Mouse (Mus musculus): ENCODE measurements around the gene Stam2. TPM values are rescaled to one million over a fixed set of nuclear protein-coding genes. Genes with fewer than 3 reads are reported as not detected.

The Stam2 gene
- polyA plus RNA-seq, 1 experiment from 2014 or later, result 34.0 TPM

DNA sequence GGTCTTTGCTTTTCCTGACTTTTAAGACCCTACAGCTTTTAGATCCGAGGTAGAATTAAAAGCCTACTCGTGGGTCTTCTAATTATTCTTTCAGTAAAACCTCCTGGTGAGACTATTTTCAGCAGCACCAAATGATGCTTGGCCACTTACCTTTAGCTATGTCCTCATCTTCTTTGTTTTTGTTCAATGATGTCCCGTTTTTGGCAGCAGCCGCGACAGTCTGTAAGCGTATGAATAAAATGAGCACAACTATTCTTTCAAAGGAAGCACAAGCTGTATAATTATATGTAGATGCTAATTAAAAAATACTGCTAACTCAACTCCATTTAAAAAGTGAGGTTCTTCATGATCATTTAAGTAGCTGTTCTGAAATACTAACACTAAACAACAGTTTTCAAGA is 26.5 kb downstream of the Stam2 start:
- WGBS, result 89% methylated on average over 6 of the region's 6 CpGs
- H3K36me3 ChIP-seq (replicated peaks), result peaks cover 29% of the 10 kb centered on the region
- DNase-seq (ENCODE audit: extremely low spot score, low spot score), result no peak
- peaks cover 11% of the 10 kb centered on the region for H3K4me1 ChIP-seq
- no peaks in the 10 kb centered on the region for H3K27me3 ChIP-seq (ENCODE audit: poor library complexity, severe bottlenecking)
- no peaks in the 10 kb centered on the region for H3K9me3 ChIP-seq
- no peak overlapping the region for H3K27ac ChIP-seq
- no peak overlapping the region for H3K4me3 ChIP-seq

- WGBS, result 95% methylated on average over 4 of the region's 4 CpGs
- Histone ChIP-seq H3K27me3 (ENCODE audit: poor library complexity, severe bottlenecking) (no peaks in the 10 kb centered on the region), H3K36me3 (replicated peaks) (peaks cover 42% of the 10 kb centered on the region), H3K4me3 (no peak overlapping the region), H3K9me3 (no peaks in the 10 kb centered on the region), H3K4me1 (no peaks in the 10 kb centered on the region), H3K27ac (no peak overlapping the region)
- DNase-seq (ENCODE audit: extremely low spot score, low spot score), result no peak
Observed at GRCm38 (mm10) chr2:52714111-52714510, 28.0 kb downstream of the Stam2 start.

GRCm38 (mm10) chr2:52710804-52711203 is 31.3 kb downstream of the Stam2 start:
- Histone ChIP-seq H3K4me1 (no peaks in the 10 kb centered on the region), H3K9me3 (no peaks in the 10 kb centered on the region), H3K27me3 (ENCODE audit: poor library complexity, severe bottlenecking) (no peaks in the 10 kb centered on the region), H3K27ac (no peak overlapping the region), H3K4me3 (no peak overlapping the region), H3K36me3 (replicated peaks) (peaks cover 59% of the 10 kb centered on the region)
- DNase-seq (ENCODE audit: extremely low spot score, low spot score), result no peak
- 93% methylated on average over 2 of the region's 2 CpGs for WGBS

DNA sequence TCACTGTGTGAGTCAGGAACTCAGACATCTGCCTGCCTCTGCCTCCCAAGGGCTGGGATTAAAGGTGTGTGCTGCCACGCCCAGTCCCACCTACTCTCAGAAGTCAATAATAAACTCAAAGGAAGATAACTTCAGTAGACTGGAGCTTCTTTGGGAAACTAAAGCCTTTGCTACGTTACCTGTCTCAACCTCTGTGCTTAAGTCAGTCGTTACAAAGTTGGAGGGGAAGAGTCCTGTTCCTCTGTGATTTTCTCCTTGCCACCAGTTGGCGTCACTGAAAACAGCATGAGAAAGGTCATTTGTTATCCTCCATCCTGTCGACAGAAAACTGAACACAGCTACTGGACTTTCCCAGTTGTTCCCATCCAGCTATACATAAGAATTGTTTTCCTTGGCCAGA is 32.7 kb downstream of the Stam2 start:
- no peaks in the 10 kb centered on the region for H3K27me3 ChIP-seq (ENCODE audit: poor library complexity, severe bottlenecking)
- H3K9me3 ChIP-seq, result no peaks in the 10 kb centered on the region
- no peak for DNase-seq (ENCODE audit: extremely low spot score, low spot score)
- H3K4me1 ChIP-seq, result no peaks in the 10 kb centered on the region
- WGBS, result 93% methylated on average over 5 of the region's 5 CpGs
- H3K4me3 ChIP-seq, result no peak overlapping the region
- H3K27ac ChIP-seq, result no peak overlapping the region
- H3K36me3 ChIP-seq (replicated peaks), result peaks cover 65% of the 10 kb centered on the region

DNA sequence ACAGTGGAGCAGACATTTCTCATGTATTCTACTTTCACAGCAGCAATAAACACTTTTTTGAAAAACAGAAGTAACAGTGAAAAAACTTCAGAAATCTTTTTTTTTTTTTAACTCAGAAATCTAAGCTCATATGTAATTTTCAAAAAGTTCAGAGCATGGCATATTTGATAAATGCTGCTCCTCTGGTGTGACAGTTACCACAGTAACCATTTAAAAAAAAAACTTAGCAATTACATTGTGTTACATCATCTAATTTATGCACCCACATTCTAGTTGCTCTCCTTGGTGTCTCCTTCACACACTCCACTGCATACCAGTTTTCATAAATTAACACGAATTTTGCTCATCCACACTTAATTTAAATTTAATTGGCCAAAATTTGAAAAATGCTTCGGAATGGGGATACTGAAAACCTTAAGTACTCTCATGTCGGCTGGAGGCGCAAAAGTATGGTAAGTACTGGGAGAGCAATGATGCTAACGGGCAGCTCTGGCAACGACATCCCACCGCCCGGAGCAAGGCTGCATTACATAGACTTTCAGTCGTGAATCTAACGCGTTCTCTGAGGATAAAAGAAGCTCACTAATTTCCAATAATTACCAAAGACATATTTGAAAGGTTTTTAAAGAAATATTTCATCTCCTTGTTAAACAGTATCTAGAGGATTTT is 40.6 kb downstream of the Stam2 start:
- DNase-seq (ENCODE audit: extremely low spot score, low spot score), result no peak

DNA sequence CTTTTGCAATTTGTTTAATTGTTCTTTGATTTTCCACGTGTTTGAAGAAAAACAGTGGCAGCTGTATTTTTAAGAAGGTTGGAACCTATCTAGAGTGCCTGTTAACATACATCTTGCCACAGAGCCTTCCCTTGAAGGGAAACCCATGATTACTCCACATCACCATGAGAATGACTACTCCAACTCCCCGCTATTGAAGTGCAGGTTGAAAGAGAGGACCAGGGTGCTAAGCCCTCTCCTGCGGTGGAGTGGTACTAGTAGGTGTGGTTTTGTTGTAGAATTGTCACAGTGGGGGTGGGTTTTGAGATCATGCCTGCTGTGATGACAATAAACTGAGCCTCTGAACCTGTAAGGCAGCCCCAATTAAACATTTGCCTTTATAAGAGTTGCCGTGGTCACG is 41.7 kb downstream of the Stam2 start:
- no peaks in the 10 kb centered on the region for H3K4me1 ChIP-seq
- H3K9me3 ChIP-seq, result no peaks in the 10 kb centered on the region
- H3K36me3 ChIP-seq (replicated peaks), result peaks cover 31% of the 10 kb centered on the region
- DNase-seq (ENCODE audit: extremely low spot score, low spot score), result no peak
- H3K4me3 ChIP-seq, result no peak overlapping the region
- H3K27me3 ChIP-seq (ENCODE audit: poor library complexity, severe bottlenecking), result no peaks in the 10 kb centered on the region
- H3K27ac ChIP-seq, result no peak overlapping the region
- 62% methylated on average over 5 of the region's 5 CpGs for WGBS

More for the DNA sequence above, 40.6 kb downstream of the Stam2 start:
- Histone ChIP-seq H3K36me3 (replicated peaks) (peaks cover 42% of the 10 kb centered on the region), H3K27me3 (ENCODE audit: poor library complexity, severe bottlenecking) (no peaks in the 10 kb centered on the region), H3K4me3 (no peak overlapping the region), H3K9me3 (no peaks in the 10 kb centered on the region), H3K4me1 (no peaks in the 10 kb centered on the region), H3K27ac (no peak overlapping the region)
- 90% methylated on average over 11 of the region's 11 CpGs for WGBS

- H3K36me3 ChIP-seq (replicated peaks), result peaks cover 8% of the 10 kb centered on the region
- no peaks in the 10 kb centered on the region for H3K27me3 ChIP-seq (ENCODE audit: poor library complexity, severe bottlenecking)
- H3K9me3 ChIP-seq, result no peaks in the 10 kb centered on the region
- no peak for DNase-seq (ENCODE audit: extremely low spot score, low spot score)
- no peak overlapping the region for H3K4me3 ChIP-seq
- no peaks in the 10 kb centered on the region for H3K4me1 ChIP-seq
- no peak overlapping the region for H3K27ac ChIP-seq
- 90% methylated on average over 6 of the region's 6 CpGs for WGBS
Observed at GRCm38 (mm10) chr2:52694604-52695003, 47.5 kb downstream of the Stam2 start.

DNA sequence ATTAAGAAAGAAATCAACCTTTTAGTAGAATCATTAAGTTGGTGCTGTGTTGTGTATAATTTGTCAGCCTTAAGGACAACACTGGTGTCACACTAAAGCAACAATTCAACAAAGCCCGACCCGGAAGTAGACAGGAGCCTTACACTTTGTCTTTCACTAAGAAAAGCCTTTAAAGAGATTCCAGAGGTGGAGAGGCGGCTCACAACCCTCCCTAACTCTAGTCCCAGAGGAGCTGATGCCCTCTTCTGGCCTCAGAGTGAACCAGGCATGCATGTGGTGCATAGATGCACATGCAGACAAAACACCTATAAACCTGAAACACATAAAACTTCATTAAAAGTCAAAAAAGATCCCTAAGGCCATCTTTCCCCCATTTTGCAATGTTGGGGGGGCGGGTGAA is 50.3 kb downstream of the Stam2 start:
- Histone ChIP-seq H3K36me3 (replicated peaks) (peaks cover 3% of the 10 kb centered on the region; the same call in 1 of the 2 replicates), H3K4me3 (no peak overlapping the region), H3K4me1 (no peaks in the 10 kb centered on the region), H3K27me3 (ENCODE audit: poor library complexity, severe bottlenecking) (no peaks in the 10 kb centered on the region), H3K9me3 (no peaks in the 10 kb centered on the region), H3K27ac (no peak overlapping the region)
- no peak for DNase-seq (ENCODE audit: extremely low spot score, low spot score)
- WGBS, result 71% methylated on average over 4 of the region's 4 CpGs

GRCm38 (mm10) chr2:52686601-52687000 is 55.5 kb downstream of the Stam2 start:
- H3K27me3 ChIP-seq (ENCODE audit: poor library complexity, severe bottlenecking), result no peaks in the 10 kb centered on the region
- H3K36me3 ChIP-seq (replicated peaks), result no peaks in the 10 kb centered on the region
- H3K4me1 ChIP-seq, result no peaks in the 10 kb centered on the region
- no peak for DNase-seq (ENCODE audit: extremely low spot score, low spot score)
- H3K9me3 ChIP-seq, result no peaks in the 10 kb centered on the region
- WGBS, result 84% methylated on average over 6 of the region's 6 CpGs
- no peak overlapping the region for H3K27ac ChIP-seq
- no peak overlapping the region for H3K4me3 ChIP-seq

- no peak for DNase-seq (ENCODE audit: extremely low spot score, low spot score)
- Histone ChIP-seq H3K4me3 (no peak overlapping the region), H3K27ac (no peak overlapping the region), H3K36me3 (replicated peaks) (no peaks in the 10 kb centered on the region), H3K4me1 (peaks cover 24% of the 10 kb centered on the region), H3K9me3 (no peaks in the 10 kb centered on the region), H3K27me3 (ENCODE audit: poor library complexity, severe bottlenecking) (peaks cover 62% of the 10 kb centered on the region)
- 63% methylated on average over 4 of the region's 4 CpGs for WGBS
Observed at GRCm38 (mm10) chr2:52677589-52677988, 64.5 kb downstream of the Stam2 start.

DNA sequence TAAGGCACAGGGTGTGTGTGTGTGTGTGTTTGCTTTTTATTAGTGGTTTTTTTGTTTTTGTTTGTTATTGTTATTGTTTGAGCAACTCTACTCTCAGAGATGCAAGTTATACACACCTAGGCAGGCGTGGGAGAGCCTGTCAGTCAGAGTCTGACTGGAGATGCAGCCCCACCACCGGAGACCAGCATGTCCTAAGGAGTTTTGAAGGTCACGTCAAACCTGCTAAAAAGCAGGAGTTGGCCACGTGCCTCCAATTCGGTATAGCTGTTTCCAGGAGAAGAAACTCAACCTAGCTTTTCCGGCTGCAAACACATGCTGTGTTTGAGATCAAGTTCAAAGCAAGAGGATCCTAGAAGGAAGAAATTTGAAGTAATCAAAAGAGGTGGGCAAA is 65.2 kb downstream of the Stam2 start:
- Histone ChIP-seq H3K9me3 (no peaks in the 10 kb centered on the region), H3K27ac (no peak overlapping the region), H3K4me3 (peak overlapping the region; percentile 77), H3K27me3 (ENCODE audit: poor library complexity, severe bottlenecking) (peaks cover 69% of the 10 kb centered on the region), H3K4me1 (peaks cover 24% of the 10 kb centered on the region), H3K36me3 (replicated peaks) (no peaks in the 10 kb centered on the region)
- DNase-seq (ENCODE audit: extremely low spot score, low spot score), result no peak
- 13% methylated on average over 6 of the region's 6 CpGs for WGBS

DNA sequence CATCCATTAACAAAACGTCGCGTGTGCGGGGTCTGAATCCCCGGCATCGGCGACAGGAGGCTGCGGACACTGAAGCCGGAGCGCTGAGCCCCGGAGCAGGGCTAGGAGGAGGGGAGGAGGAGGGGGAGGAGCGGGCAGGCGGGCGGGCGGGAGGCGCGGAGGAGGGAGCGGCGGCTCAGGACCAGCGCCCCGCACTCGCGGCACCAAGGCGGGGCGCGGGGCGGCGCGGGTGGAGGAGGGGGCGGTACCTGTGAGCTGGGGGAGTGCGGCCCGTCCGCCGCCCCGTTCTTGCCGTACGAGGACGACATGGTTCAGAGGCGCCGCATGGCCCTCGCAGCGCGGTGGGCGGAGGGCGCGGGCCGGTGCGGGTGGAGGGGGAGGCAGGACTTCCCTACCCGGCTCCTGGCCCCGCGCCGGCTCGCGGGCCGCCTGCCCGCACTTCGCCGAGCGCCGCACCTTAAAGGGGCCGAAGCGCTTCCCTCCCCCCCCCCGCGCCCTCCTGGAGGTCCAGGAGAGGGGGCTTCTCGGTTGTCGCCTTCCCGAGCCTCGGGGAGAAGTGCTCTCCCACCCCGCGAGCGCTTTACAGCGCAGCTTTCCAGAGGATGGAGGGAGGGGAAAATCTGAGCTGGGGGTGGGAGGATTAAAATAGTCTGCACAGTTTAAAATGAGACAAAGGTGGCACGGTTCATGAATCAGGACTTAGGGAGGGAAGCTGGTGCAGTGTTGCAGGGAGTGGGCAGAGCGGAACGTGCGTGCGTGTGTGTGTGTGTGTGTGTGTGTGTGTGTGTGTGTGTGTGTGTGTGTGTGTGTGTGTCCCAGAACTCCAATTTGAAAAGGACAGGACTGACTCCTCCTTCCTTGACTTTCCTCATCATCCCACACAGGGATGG is 65.8 kb downstream of the Stam2 start, which contains the start of gene Cacnb4:
Gene Cacnb4 (minus strand): TSS at position 809 of the 890 bp plus-strand sequence.
- H3K36me3 ChIP-seq (replicated peaks), result no peaks in the 10 kb centered on the region
- peaks cover 74% of the 10 kb centered on the region for H3K27me3 ChIP-seq (ENCODE audit: poor library complexity, severe bottlenecking)
- peak within 1 kb of the TSS; percentile 90 for H3K27ac ChIP-seq
- WGBS, result under 1% methylated on average over 59 of the region's 77 CpGs
- peak; percentile 62 for DNase-seq (ENCODE audit: extremely low spot score, low spot score)
- peaks cover 24% of the 10 kb centered on the region for H3K4me1 ChIP-seq
- H3K4me3 ChIP-seq, result peak within 1 kb of the TSS; percentile 77
- H3K9me3 ChIP-seq, result no peaks in the 10 kb centered on the region
